Mouse (Mus musculus) activated CD4-positive, CD25-positive, alpha-beta regulatory T cell (primary cell): ENCODE data around the gene Gcnt4. TPM values are rescaled to one million over a fixed set of nuclear protein-coding genes. Genes with fewer than 3 reads are reported as not detected.

Experiments
- polyA plus RNA-seq, 2 experiments: library from polyadenylated mRNA; unstranded; fragments of 100-300 nt; shearing (Covaris generic); gene quantifications; one replicate each; pipeline ENCODE4 v1.2.1; 2017

The Gcnt4 gene
- polyA plus RNA-seq, result not detected

GRCm38 (mm10) chr13:96923999-96924961, at the start of gene Gcnt4:
Gcnt4 (plus strand) TSS chr13:96924689.

Other genes starting within 250 kb of the Gcnt4 start
- gene Ankrd31, start 176.4 kb upstream of the Gcnt4 start, polyA plus RNA-seq, result under 1 TPM in 1 of 2 experiments, not detected in 1; 0.04 TPM
- not detected for gene 1700029F12Rik, start 109.7 kb downstream of the Gcnt4 start, polyA plus RNA-seq
- gene Fam169a, start 142.6 kb downstream of the Gcnt4 start, polyA plus RNA-seq, result under 1 TPM; 0.11 to 0.48 TPM
- gene Gm6169, start 174.5 kb downstream of the Gcnt4 start, polyA plus RNA-seq, result 1 to 10 TPM; 3.9 to 5.7 TPM
- 10 to 100 TPM; 30.5 to 30.8 TPM for gene Gfm2, start 213.2 kb downstream of the Gcnt4 start, polyA plus RNA-seq
- 100 to 1,000 TPM in 1 of 2 experiments, 10 to 100 TPM in 1; 83.4 to 107 TPM for gene Nsa2, start 213.2 kb downstream of the Gcnt4 start, polyA plus RNA-seq